Mouse (Mus musculus) retina, postnatal 1 day (tissue): ENCODE data around the gene Sowahb.

Source experiments
- DNase-seq: peaks from one replicate; pipeline ENCODE4 v3.0.0-alpha.2; 2012

Gene Sowahb

GRCm38 (mm10) chr5:93044584-93045370 lies at the start of gene Sowahb:
Sowahb (minus strand) TSS chr5:93045022.
- DNase-seq = peak; percentile 64

DNA sequence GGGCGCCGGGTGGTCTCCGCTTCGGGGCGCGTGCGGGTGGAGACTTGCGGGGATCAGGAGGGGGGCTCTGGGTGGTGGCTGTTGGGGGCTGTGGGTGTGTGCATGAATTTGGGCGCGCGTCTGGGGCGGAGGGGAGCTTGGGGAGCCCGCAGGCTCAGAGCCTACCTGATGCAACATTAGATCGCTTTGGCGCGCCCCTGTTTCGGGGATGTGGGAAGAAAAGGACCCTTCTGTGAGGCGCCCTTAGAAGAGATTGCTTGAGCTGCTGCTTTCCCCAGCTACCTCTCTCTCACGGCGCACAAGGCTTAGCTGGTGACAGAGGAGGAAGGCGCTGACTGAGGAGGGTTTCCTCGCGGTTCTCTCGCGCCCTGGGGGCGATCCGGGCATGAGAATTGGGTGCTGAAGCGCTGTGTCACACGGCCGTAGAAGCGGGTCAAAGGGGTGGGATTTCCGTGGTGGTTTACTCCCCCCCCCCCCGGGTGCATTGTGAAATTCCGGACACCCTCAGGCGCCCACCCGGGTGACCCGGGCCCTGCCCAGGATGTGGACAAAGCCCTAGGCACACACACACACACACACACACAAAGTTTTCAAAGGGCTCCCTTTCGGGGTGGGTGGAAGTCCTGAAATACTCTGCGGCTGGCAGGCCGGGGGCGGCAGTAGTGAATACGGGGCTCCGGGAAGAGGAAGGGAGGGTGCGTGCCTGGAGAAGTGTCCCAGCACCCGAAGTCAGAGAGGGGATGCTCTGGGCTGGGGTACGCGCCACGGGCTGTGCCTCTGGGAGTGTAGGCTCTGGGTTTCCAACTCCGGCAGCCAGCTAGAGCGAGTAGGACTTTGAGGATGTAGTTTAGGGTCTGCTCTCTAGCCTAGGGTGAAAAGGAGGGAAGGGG lies 49.1 kb upstream of the Sowahb start:
- DNase-seq = peak; percentile 71

- DNase-seq = peak; percentile 96
Observed at GRCm38 (mm10) chr5:93092857-93093622, 48.2 kb upstream of the Sowahb start, which contains the start of gene Sept11. Sept11 (plus strand) TSS chr5:93093437.

DNA sequence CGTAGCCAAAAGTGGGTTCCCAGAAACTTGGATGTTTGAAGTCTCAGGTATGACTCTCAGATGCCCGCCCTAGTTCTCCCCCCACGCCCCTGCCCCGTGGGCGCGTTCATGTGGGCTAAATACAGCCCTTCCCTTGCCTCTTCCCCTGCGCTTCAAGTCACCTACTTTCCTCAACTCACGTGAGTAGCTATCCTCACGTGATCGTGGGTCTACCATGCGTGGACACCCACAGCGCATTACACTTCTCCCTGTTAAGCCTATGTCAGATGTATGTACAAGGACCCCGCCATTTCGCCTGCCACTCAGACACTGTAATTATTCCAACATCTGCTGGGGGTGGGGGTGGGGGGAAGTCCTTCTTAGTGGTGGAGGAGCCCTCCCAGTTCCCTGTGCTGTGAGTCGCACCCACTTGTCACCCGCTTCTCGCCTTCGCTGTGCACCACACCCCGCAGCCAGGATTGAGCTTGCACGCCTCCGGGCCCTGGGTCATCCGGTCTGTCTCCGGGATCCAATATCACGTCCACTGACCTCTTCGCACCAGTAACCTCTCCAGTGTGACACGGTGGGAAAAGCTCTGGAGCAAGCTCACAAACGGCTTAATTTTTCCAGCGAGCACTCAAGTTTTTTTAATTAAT lies 47.4 kb upstream of the Sowahb start:
- DNase-seq = peak; percentile 72

DNA sequence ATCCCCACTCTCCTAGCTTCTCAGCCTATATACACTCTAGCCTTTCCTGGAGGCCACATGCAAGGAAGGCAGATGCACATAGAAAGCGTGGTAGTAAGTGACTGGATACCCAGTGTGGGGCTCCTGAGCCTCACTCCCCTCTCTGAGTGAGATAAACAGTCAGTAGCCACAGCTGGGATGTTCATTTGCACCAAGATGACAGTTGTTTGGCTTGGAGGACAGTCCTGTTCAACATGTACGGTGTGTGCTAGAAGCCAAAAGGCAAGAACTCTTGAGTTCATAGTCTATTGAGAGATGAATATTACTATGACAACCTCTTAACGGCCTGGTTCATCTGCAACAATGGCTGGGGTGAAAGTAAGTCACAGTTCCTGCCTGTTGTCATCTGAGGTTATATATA lies 46.4 kb upstream of the Sowahb start:
- DNase-seq = no peak

GRCm38 (mm10) chr5:93085900-93086299 lies 41.1 kb upstream of the Sowahb start:
- DNase-seq = no peak

DNA sequence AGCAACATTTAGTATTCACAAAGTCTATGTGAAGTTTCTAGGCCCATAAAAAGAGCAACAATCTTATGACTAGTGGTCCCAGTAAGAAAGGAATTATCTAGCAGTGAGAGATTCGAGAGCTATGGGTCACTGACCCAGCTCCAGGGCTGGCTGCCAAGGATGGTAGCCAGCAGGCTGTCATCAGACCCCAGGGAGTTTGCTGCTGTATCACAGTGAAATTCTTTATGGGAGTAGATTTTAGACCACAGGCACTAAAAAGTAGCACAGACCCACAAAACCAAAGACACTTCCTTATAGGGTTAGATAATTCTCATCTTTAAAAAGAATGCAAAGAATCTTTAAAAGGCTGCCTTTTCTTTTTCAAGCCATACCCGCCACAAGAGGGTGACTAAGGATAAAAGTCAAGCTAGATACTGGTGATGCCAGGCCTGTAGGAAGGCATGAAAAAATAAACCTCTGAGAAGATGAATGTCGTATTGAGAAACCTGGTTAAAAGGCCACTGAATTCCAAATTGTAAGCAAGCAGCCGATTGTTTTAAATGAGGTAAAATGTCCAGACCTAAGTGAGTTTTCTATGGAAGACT lies 40.3 kb upstream of the Sowahb start:
- no peak for DNase-seq

DNA sequence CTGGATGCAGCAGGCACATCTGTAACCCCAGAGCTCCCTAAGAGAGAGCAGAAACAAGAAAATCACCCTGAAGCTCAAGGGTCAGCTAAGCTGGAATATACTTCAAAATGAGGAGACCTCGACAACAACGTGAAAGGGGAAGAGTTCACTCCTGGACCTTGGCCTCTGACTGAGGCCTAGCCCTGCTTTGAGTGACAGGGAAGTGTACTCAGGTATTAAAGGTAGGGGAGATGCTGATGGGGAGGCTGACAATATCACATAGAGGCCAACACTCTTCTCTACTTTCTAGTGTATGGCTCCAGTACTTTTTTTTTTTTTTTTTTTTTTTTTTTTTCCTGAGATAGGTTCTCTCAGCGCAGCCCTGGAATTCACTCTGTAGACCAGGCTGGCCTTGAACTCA lies 34.8 kb upstream of the Sowahb start:
- DNase-seq = no peak

GRCm38 (mm10) chr5:93077661-93078323 lies 33.0 kb upstream of the Sowahb start:
- no peak for DNase-seq

GRCm38 (mm10) chr5:93060865-93061264 lies 16.0 kb upstream of the Sowahb start:
- DNase-seq = no peak

GRCm38 (mm10) chr5:93053606-93054397 lies 9.0 kb upstream of the Sowahb start:
- DNase-seq = peak; percentile 59

- DNase-seq = no peak
Observed at GRCm38 (mm10) chr5:93051951-93052350, 7.1 kb upstream of the Sowahb start.

DNA sequence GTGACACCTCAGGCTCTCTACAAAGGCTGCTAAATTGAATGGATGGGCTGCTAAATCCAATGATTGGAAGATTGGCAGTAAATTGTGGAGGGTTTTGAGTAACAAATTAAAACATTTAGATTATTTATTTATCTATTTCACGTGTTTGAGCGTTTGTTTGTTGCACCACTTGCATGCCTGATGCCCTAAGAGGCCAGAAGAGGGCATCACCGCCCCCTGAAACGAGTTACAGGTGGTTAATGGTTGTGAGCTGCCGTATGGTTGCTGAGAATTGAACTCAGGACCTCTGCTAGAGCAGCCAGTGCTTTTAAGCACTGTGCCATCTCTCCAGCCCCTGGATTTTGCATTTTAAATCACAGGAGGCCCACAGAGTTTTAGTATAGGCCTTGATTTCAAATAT lies 6.2 kb upstream of the Sowahb start:
- DNase-seq = no peak

DNA sequence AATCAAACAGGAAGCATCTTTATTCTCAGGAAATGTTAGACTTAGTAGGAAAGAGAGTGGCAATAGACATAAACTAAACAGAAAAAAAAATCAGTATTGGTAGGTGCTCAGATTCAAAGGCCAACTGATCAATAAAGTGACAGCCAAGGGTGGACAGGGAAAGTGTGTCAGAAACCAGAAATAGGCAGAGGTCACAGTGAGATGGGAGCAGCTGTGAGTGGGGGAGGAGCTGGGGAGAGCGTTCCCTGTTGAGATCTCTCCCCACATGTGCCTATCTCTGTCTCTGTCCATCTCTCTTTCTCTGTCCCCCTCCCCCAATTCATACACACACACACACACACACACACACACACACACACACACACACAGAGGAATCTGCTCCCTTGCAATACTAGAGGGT lies 5.1 kb upstream of the Sowahb start:
- DNase-seq = no peak

DNA sequence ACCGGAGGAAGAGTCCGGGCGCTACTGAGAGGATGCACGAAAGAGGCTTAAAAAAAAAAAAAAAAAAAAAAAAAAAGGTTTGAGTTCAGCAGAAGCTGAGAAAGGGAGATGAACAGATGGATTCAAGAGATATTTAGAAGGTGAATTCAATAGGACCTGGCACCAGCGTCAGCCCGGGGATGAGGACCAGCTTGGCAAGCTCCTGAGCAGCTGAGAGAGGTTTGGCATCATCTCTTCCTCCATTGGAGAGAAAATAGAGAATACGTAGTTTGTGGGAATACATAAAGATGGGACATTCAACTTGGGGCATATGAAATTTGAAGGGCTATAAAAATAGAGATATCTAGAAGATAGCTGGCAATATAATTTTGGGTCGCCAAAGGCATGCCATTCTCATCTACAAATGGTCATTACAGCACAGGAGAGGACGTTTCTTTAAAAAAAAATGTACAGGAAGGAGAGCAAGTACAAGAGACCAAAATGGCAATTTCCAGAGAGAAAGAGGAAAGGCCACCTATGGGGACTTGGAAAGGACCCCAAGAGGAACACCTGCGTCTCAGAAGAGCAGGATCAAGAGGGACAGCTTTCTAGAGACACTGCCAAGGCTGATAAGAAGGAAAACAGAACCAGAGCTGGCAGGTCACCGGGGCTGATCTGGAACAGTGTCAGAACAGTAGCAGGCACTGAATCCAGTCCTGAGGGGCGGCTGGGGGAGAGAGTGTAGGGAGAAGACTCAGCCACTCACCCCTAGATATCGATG lies 3.8 kb upstream of the Sowahb start:
- no peak for DNase-seq

DNA sequence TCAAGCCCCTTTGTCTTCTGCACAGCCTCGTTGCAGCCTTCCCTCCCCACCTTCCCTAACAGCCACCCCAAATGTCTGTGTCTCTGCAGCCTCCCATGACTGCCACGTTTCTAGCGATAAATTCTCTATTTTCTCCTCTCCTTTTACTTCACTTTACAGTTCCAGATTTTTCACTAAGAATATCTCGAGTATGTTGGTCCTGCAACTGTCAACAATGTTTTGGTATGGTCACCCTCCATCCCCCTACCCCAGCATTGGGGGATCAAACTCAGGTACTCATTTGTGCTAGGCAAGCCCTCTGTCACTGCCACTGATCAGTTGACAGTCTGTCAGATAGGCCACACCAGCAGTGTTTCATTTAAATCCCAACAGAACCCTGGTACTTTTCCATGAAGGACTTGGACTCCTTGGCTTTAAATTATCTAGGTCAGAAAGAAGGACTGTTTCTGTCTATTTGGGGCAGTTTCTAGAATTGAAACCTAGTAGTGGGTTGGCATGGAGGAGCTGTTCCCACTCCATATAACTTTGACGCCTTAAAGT lies 1.6 kb upstream of the Sowahb start:
- no peak for DNase-seq

DNA sequence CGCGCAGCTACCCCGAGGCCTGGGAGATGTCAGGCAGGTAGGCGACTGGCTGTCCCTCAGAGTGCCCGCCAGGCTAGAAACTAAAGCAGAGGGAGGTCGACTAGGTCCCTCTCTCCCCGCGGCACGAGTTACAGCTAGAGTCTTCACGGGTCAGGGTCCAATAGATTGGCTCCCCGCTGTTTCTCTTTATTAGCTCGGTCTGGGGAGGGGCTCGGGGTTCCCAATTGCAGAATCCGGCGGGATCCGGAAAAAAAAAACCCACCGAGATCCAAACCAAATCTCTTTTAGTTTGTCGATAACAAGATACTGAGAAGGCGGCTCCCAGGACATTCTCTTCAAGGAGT lies 521 bp upstream of the Sowahb start:
- no peak for DNase-seq

GRCm38 (mm10) chr5:93043688-93044583 lies 886 bp downstream of the Sowahb start:
- peak; percentile 34 for DNase-seq
